Mouse (Mus musculus) gastrocnemius, postnatal 25 days (tissue): Measurements from ENCODE around the gene Zbed4. TPM values are rescaled to one million over a fixed set of nuclear protein-coding genes. Genes with fewer than 3 reads are reported as not detected.

Source experiments
- total RNA-seq, 2 experiments: library from RNA; stranded (reverse); gene quantifications; 1 replicate in 1 of 2; 2 replicates in 1 of 2; pipeline ENCODE4 v1.2.3; 2021

Gene Zbed4
- total RNA-seq, 2 experiments from 2014 or later = 9.0 to 11.3 TPM

Other genes with a start within 250 kb of the Zbed4 start
- not detected for gene Zdhhc25, start 151.4 kb upstream of the Zbed4 start, total RNA-seq
- gene Brd1, start 17.4 kb upstream of the Zbed4 start, total RNA-seq = 10 to 100 TPM; 20.9 to 21.6 TPM
- gene Alg12, start 67.7 kb downstream of the Zbed4 start, total RNA-seq = 1 to 10 TPM; 3.5 to 5.2 TPM
- 1 to 10 TPM; 9.8 to 9.9 TPM for gene Creld2, start 68.0 kb downstream of the Zbed4 start, total RNA-seq
- 10 to 100 TPM; 20.6 to 22.2 TPM for gene Pim3, start 110.5 kb downstream of the Zbed4 start, total RNA-seq
- gene Ttll8, start 202.8 kb downstream of the Zbed4 start, total RNA-seq = not detected
- under 1 TPM in 1 of 2 experiments, not detected in 1; 0.10 TPM for gene Mlc1, start 227.3 kb downstream of the Zbed4 start, total RNA-seq
- gene Mov10l1, start 231.2 kb downstream of the Zbed4 start, total RNA-seq = not detected